ENCODE assay signal across 11 mouse cellular contexts in genomic region chr8:78437140-78438045, GRCm38 (mm10). TPM values are rescaled to one million over a fixed set of nuclear protein-coding genes. Genes with fewer than 3 reads are reported as not detected.
DNase-seq lines count a peak whose midpoint lies in the region; ATAC-seq and TF ChIP-seq lines count a peak whose summit lies in the region.
"Had no signal": no experiment of that assay in that cellular context is flagged by ENCODE, and none has a peak within 500 bp of the region (broad histone marks: within the 10 kb centered on the region; RNA-seq: fewer than 3 reads in every experiment).

No protein-coding gene starts in this region.

- H3K9ac ChIP-seq in stomach, embryonic 14.5 days (replicated peaks; ENCODE audit: low read depth, low read length), result no peak overlapping the region
- no peak overlapping the region for H3K9ac ChIP-seq in stomach, postnatal 0 days (ENCODE audit: low read length)
- H3K9ac ChIP-seq in limb, embryonic 15.5 days, result no peak overlapping the region
- no peak overlapping the region for H3K9ac ChIP-seq in liver, embryonic 11.5 days (ENCODE audit: low read depth, low read length)

- DNase-seq in embryo, embryonic 10 days (ENCODE audit: low spot score), result peak; percentile 35
- no peak for DNase-seq in embryo, embryonic 9.5 days (ENCODE audit: extremely low spot score)
- DNase-seq in stomach, postnatal 0 days (ENCODE audit: low spot score), result no peak
- DNase-seq in liver, embryonic 11.5 days (ENCODE audit: low spot score), result no peak
- no peak for DNase-seq in adrenal gland, postnatal 25 days

- H3K4me3 ChIP-seq in stomach, embryonic 14.5 days (ENCODE audit: low read depth, low read length), result 0 out of 2 replicates have a peak overlapping the region, but pooled peaks have one; percentile 29
- H3K4me3 ChIP-seq in stomach, postnatal 0 days (ENCODE audit: low read depth, low read length), result no peak overlapping the region
- peak overlapping the region; percentile 41 for H3K4me3 ChIP-seq in limb, embryonic 15.5 days
- no peak overlapping the region for H3K4me3 ChIP-seq in liver, embryonic 11.5 days (ENCODE audit: low read depth, low read length)

- 6% methylated on average over 32 of the region's 32 CpGs for WGBS in stomach, embryonic 14.5 days
- WGBS in stomach, postnatal 0 days, result 4% methylated on average over 32 of the region's 32 CpGs
- 4% methylated on average over 32 of the region's 32 CpGs for WGBS in limb, embryonic 15.5 days
- WGBS in liver, embryonic 11.5 days, result 6% methylated on average over 32 of the region's 32 CpGs

- H3K27ac ChIP-seq in stomach, embryonic 14.5 days (ENCODE audit: low read length), result no peak overlapping the region
- H3K27ac ChIP-seq in stomach, postnatal 0 days (replicated peaks), result no peak overlapping the region
- no peak overlapping the region for H3K27ac ChIP-seq in limb, embryonic 15.5 days
- H3K27ac ChIP-seq in liver, embryonic 11.5 days (ENCODE audit: low read depth, low read length), result no peak overlapping the region

- no peak for TF ChIP-seq CTCF in stomach, postnatal 0 days (IDR thresholded peaks at IDR 0.05; ENCODE audit: low read depth)

- no peak for TF ChIP-seq EP300 in stomach, postnatal 0 days (optimal IDR thresholded peaks at IDR 0.05)

- peaks cover 3% of the 10 kb centered on the region; the same call in 1 of the 2 replicates for H3K4me1 ChIP-seq in stomach, embryonic 14.5 days (ENCODE audit: control insufficient read depth, insufficient read depth, low read length)
- no peaks in the 10 kb centered on the region for H3K4me1 ChIP-seq in stomach, postnatal 0 days (replicated peaks; ENCODE audit: control insufficient read depth, insufficient read depth)
- peaks cover 31% of the 10 kb centered on the region for H3K4me1 ChIP-seq in limb, embryonic 15.5 days
- H3K4me1 ChIP-seq in liver, embryonic 11.5 days (replicated peaks; ENCODE audit: control insufficient read depth, insufficient read depth, low read length), result no peaks in the 10 kb centered on the region; the same call in 1 of the 2 replicates

- peaks cover 68% of the 10 kb centered on the region for H3K27me3 ChIP-seq in stomach, embryonic 14.5 days (ENCODE audit: control insufficient read depth, insufficient read depth, low read length)
- H3K27me3 ChIP-seq in stomach, postnatal 0 days (ENCODE audit: control insufficient read depth, insufficient read depth, low read length), result peaks cover 7% of the 10 kb centered on the region; the same call in 1 of the 2 replicates
- peaks cover 93% of the 10 kb centered on the region for H3K27me3 ChIP-seq in limb, embryonic 15.5 days
- H3K27me3 ChIP-seq in liver, embryonic 11.5 days (replicated peaks; ENCODE audit: control insufficient read depth, insufficient read depth, low read length), result peaks cover 87% of the 10 kb centered on the region

- ATAC-seq in stomach, embryonic 14.5 days (ENCODE audit: insufficient number of reproducible peaks, insufficient read depth, low FRiP score, low read depth), result no peak
- no peak for ATAC-seq in stomach, postnatal 0 days (ENCODE audit: low FRiP score, low TSS enrichment)
- ATAC-seq in limb, embryonic 15.5 days (ENCODE audit: insufficient number of reproducible peaks, low FRiP score, low TSS enrichment, low read depth), result no peak
- ATAC-seq in liver, embryonic 11.5 days (replicated peaks; ENCODE audit: low FRiP score), result no peak
- ATAC-seq in frontal cortex, adult (ENCODE audit: low TSS enrichment), result no peak
- ATAC-seq: lung, postnatal 0 days had no signal

- H3K36me3 ChIP-seq in stomach, embryonic 14.5 days (ENCODE audit: control insufficient read depth, insufficient read depth, low read length), result no peaks in the 10 kb centered on the region
- no peaks in the 10 kb centered on the region for H3K36me3 ChIP-seq in stomach, postnatal 0 days (ENCODE audit: control insufficient read depth, insufficient read depth, low read length)
- H3K36me3 ChIP-seq in limb, embryonic 15.5 days, result no peaks in the 10 kb centered on the region
- H3K36me3 ChIP-seq in liver, embryonic 11.5 days (ENCODE audit: control insufficient read depth, insufficient read depth, low read length), result no peaks in the 10 kb centered on the region

- peak overlapping the region; percentile 21; the same call in 1 of the 2 replicates for H3K4me2 ChIP-seq in stomach, embryonic 14.5 days (replicated peaks; ENCODE audit: low read depth, low read length)
- no peak overlapping the region for H3K4me2 ChIP-seq in stomach, postnatal 0 days (replicated peaks; ENCODE audit: low read depth)
- peak overlapping the region; percentile 80 for H3K4me2 ChIP-seq in limb, embryonic 15.5 days
- H3K4me2 ChIP-seq in liver, embryonic 11.5 days, result no peak overlapping the region

- no peaks in the 10 kb centered on the region for H3K9me3 ChIP-seq in stomach, embryonic 14.5 days (ENCODE audit: control insufficient read depth, low read depth, low read length)
- H3K9me3 ChIP-seq in stomach, postnatal 0 days (ENCODE audit: control insufficient read depth, low read length), result no peaks in the 10 kb centered on the region
- H3K9me3 ChIP-seq in limb, embryonic 15.5 days, result no peaks in the 10 kb centered on the region
- no peaks in the 10 kb centered on the region for H3K9me3 ChIP-seq in liver, embryonic 11.5 days (ENCODE audit: control insufficient read depth, low read length)

RNA-seq across cellular contexts. Expression of gene Pou4f2, which starts 0.9 kb away (rescaled TPM):
- polyA plus RNA-seq in stomach, embryonic 14.5 days (2014; fragmentation: Nextera tagmentation; extraction: Ambion mirVana), result not detected in 2 replicates
- polyA plus RNA-seq in stomach, postnatal 0 days (2015; fragmentation: Nextera tagmentation; extraction: Ambion mirVana), result not detected in 2 replicates
- not detected in 2 replicates for polyA plus RNA-seq in limb, embryonic 15.5 days (2015; fragmentation: Nextera tagmentation; extraction: Ambion mirVana)
- polyA plus RNA-seq in liver, embryonic 11.5 days (2014; fragmentation: Nextera tagmentation; extraction: Ambion mirVana), result not detected in 2 replicates
- total RNA-seq in adrenal gland, postnatal 25 days (2021), result not detected in 2 replicates
- total RNA-seq: adrenal gland, adult 18-20 months had no signal
- polyA plus RNA-seq: large intestine, adult 2 months; lung, postnatal 0 days had no signal

Comparison
In these comparisons a context has a peak if more than half of its experiments do, and no peak if none do; other contexts are left out.
1. H3K4me2 ChIP-seq: peak in stomach, embryonic 14.5 days (single experiment) and limb, embryonic 15.5 days (single experiment); none in stomach, postnatal 0 days (single experiment) and liver, embryonic 11.5 days (single experiment).
2. H3K4me3 ChIP-seq: peak in stomach, embryonic 14.5 days (single experiment) and limb, embryonic 15.5 days (single experiment); none in stomach, postnatal 0 days (single experiment) and liver, embryonic 11.5 days (single experiment).